Mouse (Mus musculus): ENCODE measurements around the gene Kcnmb3.

Kcnmb3 gene

GRCm38 (mm10) chr3:32495088-32495770 lies 3.2 kb upstream of the Kcnmb3 start:
- no peak for DNase-seq

DNA sequence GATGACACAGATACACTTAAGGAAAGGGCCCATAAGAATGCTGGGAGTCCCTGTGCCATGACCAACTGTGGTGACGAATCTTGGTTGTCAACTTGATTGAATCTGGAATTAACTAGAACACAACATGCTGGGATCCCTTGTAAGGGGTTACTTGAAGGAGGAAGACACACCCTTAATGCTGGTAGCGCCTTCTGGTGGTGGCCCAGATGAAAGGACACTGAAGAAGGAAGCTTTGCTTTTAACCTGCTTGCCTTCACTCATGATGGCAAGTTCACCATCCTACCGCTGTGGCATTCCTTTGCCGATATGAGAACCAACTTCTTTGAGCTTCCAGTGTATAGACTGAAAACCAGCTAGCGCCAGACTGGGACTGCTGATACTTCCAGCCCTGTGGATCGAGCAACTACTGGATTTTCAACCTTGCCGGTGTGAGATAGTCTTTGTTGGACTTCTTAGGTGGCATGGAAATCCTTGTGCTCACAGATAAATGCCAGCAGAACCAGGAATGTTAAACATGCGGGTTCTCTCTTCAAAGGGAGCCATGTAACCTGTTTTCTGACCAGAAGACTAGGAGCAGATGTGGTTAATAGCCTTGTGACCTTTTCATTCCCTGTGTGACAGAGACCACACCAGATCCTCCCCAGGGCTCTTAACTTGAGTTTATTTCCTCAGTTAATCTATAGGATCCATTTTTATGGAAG lies 2.5 kb upstream of the Kcnmb3 start:
- no peak for DNase-seq

GRCm38 (mm10) chr3:32490928-32491315 lies 1.1 kb downstream of the Kcnmb3 start:
- no peak for DNase-seq

DNA sequence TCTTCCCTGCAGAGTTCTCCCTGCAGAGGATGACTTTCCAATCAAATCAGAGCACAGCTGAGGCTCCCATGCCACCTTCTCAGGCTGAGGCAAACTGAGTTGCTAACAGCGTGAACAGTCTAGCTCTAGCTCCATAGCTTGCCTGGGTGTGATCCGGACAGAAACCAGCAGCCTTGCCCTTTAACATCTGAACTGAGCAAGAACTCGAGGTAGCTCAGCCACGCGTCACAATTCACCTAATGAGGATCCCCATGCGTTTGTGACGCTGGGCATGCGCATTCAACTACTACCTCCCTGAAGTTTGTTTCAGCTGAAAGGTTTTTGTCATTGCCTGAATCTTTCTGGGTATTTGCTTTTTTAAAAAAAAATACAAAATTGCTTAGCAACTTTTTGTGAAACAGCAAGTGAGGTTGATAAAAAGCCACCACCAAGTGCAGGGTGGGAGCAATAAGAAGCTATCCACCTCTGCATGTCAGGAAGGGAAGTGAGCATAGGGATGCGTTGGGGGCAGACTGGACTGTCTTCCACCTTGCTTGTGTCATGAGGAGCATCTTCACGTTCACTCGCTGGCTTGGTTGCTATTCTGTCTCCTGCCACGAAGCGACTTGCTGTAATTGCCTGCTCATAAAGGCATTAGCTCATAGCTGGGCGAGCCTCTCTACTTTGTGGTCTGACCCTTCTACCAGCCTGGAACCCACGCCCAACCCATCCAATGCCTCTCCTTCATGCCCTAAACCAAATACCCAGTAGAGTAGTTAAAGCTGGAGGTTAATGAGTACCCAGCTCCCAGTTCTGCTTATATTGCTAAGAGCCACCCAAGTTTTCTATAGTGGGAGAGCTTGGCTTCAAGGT lies 1.7 kb downstream of the Kcnmb3 start:
- no peak for DNase-seq

- DNase-seq: no peak
These were observed 3.9 kb downstream of the Kcnmb3 start for GRCm38 (mm10) chr3:32488172-32488571.

DNA sequence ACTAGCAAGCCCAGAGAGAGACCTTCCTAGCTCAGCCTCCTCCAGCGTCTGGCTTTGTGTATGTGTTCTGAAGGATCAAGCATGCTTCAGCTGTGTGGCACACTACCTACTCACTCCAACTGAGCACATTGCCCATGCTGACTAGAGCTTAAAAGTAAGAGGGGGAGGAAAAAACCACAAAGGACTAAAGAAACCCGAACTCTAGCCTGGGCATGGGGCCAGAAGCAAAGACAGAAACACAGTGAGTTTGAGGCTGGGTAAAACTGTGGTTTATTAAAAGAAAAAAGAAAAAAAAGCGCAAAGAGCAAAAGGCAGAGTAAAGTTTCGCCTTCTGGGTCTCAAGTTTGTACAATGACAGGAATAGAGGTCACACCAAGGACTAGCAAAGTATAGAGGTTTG lies 5.5 kb downstream of the Kcnmb3 start:
- DNase-seq: no peak

GRCm38 (mm10) chr3:32483035-32483434 lies 9.0 kb downstream of the Kcnmb3 start:
- no peak for DNase-seq

DNA sequence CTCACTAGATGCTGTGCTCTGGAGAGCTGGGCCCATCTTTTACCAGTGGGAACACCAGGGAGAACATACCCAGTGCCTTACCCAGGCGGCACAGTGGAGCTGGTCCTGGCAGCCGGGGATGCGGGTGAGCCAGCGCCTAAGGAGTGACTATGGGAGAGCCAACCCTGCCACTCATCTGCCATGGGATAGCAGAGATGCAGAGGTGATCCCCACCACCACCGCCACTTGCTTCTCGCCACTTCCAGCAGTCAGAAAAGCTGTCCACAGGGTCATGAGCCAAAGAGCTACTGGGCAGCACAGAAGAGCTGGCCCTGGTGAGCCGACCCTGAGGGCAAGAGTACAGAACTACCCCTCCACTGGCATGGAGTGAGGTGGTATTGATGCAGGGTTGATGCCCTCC lies 12.1 kb downstream of the Kcnmb3 start:
- no peak for DNase-seq

- DNase-seq: no peak
These were observed 18.8 kb downstream of the Kcnmb3 start for GRCm38 (mm10) chr3:32473184-32473583.

- no peak for DNase-seq
These were observed 19.7 kb downstream of the Kcnmb3 start for GRCm38 (mm10) chr3:32472191-32472900.

DNA sequence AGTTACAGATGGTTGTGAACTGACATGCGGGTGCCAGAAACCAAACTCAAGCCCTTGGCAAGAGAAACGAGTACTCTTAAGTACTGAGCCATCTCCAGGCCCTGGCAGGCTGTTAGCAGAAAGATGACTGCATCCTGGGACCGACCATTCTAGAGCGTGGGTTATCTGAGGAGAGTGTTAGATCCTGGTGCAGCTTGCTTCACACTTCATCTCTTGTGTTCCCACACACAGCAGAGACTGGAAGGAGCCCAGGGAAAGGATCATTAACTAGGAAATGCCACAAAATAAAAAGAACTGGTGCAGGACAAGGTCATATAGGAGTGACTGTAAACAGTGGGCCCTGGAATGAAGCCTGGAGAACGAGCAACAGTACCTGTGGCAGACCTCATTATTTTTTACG lies 20.9 kb downstream of the Kcnmb3 start:
- DNase-seq: no peak

DNA sequence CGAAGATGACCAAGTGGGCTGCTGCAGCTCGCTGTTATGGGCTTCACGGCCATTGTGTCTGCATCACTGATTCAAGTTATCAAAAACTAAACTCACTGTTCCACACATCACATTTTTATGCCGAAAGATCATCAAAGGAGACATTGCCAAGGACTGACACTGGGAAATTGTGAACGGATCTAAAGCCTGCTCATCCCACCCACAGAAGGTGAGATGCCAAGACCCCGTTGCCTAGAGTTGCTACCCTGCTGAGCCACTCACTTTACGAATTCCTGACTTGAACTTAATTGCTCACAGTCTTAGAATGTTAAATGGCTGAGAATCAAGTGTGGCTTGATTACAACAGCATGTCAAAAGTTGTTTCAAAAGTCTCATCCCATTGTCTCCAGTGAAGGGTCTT lies 21.6 kb downstream of the Kcnmb3 start:
- no peak for DNase-seq

DNA sequence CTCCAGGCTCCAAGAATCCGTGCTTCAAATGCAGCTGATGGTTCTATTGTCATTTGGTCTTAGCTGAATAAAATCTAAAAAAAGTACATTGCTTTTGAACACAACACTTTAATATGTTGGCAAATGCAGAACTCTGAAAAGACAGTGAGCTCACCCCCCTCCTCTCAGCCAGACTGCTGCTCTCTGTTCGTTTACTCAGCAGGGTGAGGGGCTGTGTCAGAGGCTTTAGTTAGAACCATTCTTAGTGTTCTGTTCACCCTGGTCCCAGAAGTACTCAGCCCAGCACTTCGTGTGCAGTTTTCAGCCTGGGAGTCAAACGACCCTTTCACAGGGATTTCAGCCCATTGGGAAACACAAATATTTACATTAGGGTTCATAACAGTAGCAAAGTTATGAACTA lies 23.6 kb downstream of the Kcnmb3 start:
- DNase-seq: no peak

GRCm38 (mm10) chr3:32467321-32467720 lies 24.7 kb downstream of the Kcnmb3 start:
- DNase-seq: no peak

DNA sequence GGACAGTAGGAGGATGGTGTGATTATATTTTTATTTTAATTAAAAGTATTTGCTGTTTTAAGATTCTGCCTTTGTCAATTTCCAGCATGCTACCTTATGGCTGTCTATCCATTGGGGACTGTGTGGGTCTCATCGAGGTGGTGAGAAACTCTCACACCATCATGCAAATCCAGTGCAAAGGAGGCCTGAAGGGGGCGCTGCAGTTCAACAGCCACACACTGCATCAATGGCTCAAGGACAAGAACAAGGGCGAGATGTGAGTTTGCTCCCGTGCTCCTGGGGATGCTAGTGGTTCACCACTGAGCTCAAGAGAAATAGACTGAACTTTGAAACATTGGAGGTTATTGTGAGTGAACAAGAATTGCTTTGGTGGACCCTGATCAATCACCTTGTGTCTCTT lies 32.3 kb downstream of the Kcnmb3 start:
- peak; percentile 33 to 58 for DNase-seq

- no peak for DNase-seq
These were observed 37.6 kb downstream of the Kcnmb3 start for GRCm38 (mm10) chr3:32454329-32455021.

GRCm38 (mm10) chr3:32441710-32442109 lies 50.3 kb downstream of the Kcnmb3 start:
- no peak for DNase-seq

DNA sequence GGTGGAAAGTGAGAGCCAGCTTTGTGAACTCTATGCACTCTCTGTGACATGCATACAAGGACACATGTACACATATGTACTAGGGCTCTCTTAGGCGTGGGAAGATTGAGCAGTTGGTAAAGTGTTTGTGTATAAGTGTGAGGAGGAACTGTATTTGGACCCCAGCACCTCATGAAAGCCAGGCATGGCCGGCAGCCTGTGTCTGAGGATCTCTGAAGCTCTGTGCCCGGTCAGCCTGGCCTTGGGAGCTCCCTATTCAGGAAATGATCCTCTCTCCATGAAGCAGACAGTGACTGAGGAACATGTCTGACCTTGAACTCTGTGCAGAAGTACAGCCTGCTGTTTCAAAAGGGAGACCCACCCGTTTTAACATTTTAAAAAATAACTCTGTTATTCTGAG lies 53.3 kb downstream of the Kcnmb3 start:
- no peak for DNase-seq

GRCm38 (mm10) chr3:32437820-32438219 lies 54.2 kb downstream of the Kcnmb3 start:
- no peak for DNase-seq

- DNase-seq: no peak
These were observed 54.7 kb downstream of the Kcnmb3 start for GRCm38 (mm10) chr3:32437297-32437696.

DNA sequence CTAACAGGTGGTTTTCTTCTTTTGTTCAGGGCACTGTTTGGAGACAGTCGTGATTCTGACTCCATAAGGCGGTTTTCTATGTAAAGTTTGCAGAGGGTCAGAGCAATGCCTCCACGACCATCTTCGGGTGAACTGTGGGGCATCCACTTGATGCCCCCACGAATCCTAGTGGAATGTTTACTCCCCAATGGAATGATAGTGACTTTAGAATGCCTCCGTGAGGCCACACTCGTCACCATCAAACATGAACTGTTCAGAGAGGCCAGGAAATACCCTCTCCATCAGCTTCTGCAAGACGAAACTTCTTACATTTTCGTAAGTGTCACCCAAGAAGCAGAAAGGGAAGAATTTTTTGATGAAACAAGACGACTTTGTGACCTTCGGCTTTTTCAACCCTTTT lies 55.9 kb downstream of the Kcnmb3 start:
- no peak for DNase-seq

DNA sequence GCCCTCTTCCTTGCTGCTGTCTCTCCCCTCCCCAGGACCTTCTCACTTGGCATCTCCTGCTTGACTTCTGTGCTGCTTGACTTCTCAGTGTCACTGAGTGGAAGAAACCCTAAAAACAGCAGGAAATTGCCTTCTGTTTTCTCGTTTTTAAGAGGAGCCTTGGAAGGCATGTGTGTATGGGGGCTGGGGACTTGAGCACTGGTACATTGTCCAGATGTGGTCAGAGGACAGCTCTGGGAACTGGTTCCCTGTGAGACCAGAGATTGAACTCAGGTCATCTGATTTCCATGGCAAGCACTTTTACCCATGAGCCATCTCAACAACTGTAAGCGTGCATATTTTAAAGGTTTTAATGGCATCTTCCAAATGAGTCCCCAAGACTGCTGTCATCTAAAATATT lies 58.0 kb downstream of the Kcnmb3 start:
- no peak for DNase-seq

GRCm38 (mm10) chr3:32430394-32430793 lies 61.6 kb downstream of the Kcnmb3 start:
- DNase-seq: no peak
